Mouse (Mus musculus) left cerebral cortex, postnatal 25 days (tissue): Measurements from ENCODE around the gene Ints1. TPM values are rescaled to one million over a fixed set of nuclear protein-coding genes. Genes with fewer than 3 reads are reported as not detected.
A peak's percentile ranks its signal among the peaks of the same experiment; 100 is the strongest.

Experiments
- DNase-seq, 2 experiments: peaks; one replicate each; pipeline ENCODE4 v3.0.0; 2022; ENCODE audit warnings: low spot score in 2 of 2, mixed read lengths in 1 of 2
- intact Hi-C: fragments of 180-260 bp; cut with DNase I; formaldehyde crosslinking; loops from one replicate; pipeline ENCODE4 v1.15.1; 2025
- total RNA-seq, 2 experiments: library from RNA; stranded (reverse); gene quantifications; 2 replicates each; pipeline ENCODE4 v1.2.3; 2021

Ints1 gene
- total RNA-seq, 2 experiments from 2014 or later = 82.7 to 91.5 TPM

DNA sequence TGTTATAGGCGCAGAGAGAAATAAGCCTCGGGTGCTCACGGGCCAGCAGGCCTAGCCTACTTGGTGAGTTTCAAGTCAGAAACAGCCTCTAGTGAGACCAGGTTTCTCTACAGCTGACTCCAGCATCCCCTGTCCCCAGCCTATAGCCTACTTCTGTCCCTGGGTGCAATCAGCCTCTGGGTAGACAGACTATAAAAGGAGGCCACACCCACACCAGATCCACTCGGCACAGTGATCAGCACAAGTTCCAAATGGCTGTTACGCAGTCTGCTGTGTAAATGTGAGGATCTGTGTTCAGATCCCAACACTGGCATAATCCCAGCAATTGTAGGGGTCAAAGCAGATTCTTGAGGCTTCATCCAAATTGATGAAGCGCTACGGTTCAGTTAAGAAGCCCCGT lies 27.7 kb upstream of the Ints1 start:
- intact Hi-C loops = no loop called here
- no peak for DNase-seq

- intact Hi-C loops = no loop called here
- no peak for DNase-seq
These were observed 26.4 kb upstream of the Ints1 start for GRCm38 (mm10) chr5:139801880-139802279.

GRCm38 (mm10) chr5:139801231-139801630 lies 25.8 kb upstream of the Ints1 start:
- DNase-seq = no peak
- intact Hi-C loops = no loop called here

DNA sequence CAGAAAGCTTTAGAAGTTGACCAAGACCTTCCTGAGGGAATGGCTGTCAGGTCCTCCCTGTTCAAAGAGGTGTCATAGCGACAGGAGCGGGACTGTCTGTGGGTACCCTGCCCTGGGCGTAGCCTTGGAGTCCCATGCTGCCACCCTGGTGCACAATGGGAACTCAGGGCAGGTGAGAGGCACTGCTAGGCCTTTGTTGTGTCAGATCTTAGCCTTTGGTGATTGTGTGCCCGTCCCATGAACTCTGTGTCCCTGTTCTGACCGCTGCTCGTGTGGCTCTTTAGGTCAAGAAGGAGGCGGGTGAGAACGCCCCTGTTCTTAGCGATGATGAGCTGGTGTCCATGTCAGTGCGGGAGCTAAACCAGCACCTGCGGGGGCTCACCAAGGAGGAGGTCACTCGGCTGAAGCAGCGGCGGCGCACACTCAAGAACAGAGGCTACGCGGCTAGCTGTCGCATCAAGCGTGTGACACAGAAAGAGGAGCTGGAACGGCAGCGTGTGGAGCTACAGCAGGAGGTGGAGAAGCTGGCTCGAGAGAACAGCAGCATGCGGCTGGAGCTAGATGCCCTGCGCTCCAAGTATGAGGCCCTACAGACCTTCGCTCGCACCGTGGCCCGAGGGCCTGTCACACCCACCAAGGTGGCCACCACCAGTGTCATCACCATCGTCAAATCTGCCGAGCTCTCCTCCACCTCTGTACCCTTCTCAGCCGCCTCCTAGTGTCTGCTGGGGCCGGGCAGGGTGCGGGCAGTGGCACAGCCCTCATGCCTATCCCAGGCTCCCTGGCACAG lies 24.5 kb upstream of the Ints1 start:
- intact Hi-C loops = no loop called here
- no peak for DNase-seq

GRCm38 (mm10) chr5:139799041-139799440 lies 23.6 kb upstream of the Ints1 start:
- intact Hi-C loops = no loop called here
- DNase-seq = no peak

DNA sequence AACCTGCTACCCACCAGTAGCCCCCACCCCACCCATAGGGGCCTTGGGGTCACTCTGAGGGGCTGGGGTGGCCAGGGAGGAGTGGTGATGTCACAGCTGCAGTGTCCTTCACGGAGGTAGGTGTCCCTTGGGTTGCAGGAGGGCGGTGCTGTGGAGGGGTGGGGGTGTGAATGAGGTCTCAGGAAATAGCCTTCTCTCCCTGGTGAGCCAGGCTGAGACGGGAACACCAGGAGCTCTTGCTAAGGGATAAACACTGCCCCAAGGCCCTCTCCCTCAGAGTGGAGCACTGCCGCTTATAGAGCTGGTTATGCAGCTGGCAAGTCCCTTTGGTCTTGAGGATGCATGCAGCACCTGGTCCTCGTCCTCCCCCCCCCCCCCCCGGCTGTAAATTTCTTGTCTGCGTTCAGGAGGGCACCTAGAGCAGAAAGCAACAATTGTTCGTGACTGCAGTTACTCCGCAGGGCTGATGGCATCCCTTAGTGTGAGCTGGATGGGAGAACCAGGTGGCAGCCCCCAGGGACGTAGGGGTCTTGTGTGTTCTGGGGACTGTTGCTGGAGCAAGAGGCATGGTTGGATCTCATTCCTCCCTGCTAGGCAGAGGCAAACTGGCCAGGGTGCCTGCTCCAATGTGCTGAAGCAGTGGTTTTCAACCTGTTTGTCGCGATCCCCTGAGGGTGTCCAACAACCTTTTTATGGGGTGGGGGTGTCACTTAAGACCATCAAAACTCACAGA lies 22.9 kb upstream of the Ints1 start:
- intact Hi-C loops = no loop called here
- DNase-seq = no peak

- DNase-seq = peak; percentile 77 to 78
- intact Hi-C loops = no loop called here
These were observed 22.1 kb upstream of the Ints1 start for GRCm38 (mm10) chr5:139797473-139798167.

DNA sequence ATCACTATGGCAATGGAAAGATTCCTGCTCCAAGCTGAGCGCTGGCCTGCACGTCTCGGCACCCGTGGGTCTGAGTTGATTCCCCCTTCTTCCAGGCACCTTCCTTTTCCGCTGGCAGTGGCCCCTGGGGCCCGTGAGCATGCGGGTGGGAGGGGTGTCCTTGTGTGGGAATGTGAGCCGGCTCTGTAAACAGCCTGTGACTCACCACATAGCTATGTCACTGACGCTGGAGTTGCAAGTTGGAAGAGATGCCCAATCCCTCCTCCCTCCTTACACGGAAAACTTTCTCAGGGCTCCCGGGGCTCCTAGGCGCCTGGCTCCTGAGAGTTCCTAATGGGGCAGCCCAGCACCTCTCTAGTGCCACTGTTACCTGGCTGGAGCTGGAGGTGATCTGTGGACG lies 21.4 kb upstream of the Ints1 start:
- intact Hi-C loops = no loop called here
- peak; percentile 49 to 82 for DNase-seq

DNA sequence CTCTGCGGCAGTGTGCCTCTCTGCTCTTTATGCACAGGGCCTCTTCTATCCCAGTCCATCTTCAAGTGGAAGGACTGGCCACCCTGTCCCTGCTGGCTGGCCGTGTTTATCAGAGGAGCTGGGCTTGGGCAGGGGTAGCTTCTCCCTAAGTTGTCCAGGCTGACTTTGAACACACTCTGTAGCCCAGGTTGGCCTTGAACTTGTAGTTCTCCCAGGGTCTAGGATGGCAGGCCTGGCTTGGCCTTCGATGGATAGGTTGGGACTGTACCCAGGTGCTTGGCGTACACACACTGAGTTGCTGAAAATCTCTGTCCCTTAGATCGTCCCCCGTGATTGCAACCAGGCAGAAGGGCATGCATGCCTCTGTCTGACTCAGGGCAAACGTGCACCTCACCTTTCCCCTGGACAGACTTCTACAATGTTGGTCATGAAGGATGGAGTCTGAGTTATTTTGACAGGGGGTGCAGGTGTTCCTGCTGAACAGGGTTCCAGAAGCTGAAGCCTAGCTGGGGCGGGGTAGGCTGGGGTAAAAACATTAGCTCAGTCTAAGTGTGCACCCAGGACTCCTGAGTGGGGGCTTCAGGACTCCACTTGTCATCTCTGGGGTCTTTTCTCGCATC lies 20.6 kb upstream of the Ints1 start:
- intact Hi-C loops = no loop called here
- DNase-seq = no peak

GRCm38 (mm10) chr5:139794938-139795337 lies 19.5 kb upstream of the Ints1 start:
- intact Hi-C loops = no loop called here
- DNase-seq = no peak

DNA sequence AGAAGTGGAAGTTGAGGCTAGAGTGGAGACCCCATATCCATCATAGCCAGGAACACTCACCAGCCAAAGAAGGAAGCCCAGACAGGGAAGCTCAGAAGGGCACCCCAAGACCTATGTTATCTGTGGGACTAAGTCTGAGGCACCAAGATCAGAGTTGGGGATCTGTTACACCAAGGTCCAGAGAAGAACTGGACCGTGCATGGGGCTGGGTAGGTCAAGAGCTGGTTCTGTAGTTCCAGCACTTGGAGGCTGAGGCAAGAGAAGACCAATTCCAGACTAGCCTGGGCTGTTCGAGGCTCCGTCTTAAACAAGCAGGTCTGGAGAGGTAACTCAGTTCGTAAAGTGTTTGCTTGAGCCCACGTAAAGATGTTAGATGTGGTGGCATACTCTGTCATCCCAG lies 18.7 kb upstream of the Ints1 start:
- no peak for DNase-seq
- intact Hi-C loops = no loop called here

GRCm38 (mm10) chr5:139793338-139794089 lies 18.0 kb upstream of the Ints1 start:
- intact Hi-C loops = no loop called here
- DNase-seq = no peak

GRCm38 (mm10) chr5:139792966-139793337 lies 17.5 kb upstream of the Ints1 start:
- intact Hi-C loops = no loop called here
- no peak for DNase-seq

DNA sequence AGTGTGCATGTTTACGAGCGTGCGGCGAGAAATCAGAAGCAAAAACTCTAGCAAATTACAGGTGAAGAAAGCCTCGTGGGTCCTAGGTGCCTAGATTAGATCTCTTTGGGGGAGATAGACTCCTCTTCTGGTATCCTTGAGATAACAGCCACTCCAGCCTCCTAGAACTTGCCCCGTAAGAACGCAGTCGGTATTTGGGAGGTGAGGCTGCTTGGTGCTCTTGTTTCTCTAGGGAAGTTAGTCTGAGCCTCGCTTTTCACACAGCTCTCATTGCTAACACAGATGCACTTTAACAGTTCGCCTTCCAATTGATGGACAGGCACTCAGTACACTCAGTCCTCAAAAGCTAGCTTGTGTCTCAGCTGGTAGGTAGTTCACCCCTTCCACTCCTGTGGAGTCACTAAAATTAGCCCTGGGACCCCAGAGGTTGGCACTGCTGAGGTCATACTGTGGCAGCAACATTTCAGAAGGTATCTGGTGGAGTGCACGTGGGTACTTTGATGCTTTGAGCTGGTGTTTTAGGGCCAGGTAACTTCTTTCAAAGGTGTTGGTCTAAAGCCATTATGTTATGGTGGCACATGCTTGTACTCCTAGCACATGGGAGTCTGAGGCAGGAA lies 16.8 kb upstream of the Ints1 start:
- intact Hi-C loops = no loop called here
- no peak for DNase-seq

DNA sequence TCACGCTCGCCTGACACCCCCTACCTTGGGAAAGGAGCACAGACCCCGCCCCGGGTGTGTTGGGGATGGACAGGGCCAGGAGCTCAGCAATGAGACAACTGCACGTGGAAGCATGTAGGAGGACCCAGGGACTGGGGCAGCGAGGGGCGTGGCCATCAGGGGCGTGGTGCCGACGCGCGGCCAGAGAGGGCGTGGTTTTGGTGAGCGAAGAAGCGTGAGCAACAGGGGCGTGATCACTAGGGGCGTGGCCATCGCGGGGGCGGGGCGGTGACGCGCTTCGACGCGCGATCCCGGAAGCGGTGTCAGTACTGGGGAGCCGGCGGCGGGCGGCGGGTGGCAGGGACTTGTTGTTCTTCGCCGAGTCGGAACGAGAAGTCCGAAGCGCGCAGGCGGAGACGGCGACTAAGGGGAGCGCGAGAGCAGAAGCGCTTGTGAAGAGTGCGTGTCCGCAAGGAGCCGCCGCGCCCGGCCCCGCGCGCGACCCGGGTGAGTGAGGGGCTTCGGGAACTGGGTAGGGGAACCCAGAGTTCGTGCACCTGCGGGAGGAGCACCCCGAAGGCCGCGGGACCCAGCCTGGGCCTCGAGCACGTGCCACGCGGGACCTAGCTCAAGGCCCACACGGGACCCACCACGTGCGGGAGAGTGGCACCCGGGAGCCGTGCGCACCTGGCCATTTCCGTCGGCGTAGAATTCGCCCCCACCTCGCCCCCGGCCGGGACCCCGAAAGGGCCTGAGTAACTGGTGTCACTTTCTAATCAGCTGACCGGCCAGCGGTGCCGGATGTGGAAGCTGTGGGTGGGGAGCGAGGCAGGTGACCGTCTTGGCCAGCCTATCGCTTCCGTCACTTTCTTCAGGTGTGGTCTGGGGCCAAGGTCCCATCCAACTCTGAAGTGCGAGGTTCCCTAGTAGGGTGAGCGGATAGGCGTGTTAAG lies 16.0 kb upstream of the Ints1 start, which contains the start of gene Mafk:
Mafk (plus strand) TSS at position 287 of the 932 bp plus-strand sequence.
- peak; percentile 90 to 94 for DNase-seq
- intact Hi-C loops = no loop called here

DNA sequence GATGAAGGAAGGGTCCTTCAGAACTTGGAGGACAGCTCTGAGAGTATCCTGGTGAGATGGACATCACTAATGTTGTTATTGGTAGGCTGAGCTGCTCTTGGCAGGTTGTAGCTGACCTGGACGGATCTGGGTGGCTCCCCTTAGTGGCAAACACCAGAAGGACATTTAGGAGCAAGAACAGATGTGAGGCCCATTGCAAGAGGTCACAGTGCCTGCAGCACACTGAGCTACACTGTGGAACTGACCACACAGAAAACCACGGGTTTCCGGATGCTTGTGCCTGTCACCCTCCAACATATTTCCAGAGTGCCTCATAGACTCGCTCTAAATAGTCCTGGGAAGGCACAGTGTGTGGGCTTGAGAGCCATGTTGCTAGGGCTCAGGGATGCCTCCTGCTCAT lies 14.0 kb upstream of the Ints1 start:
- intact Hi-C loops = no loop called here
- no peak for DNase-seq

DNA sequence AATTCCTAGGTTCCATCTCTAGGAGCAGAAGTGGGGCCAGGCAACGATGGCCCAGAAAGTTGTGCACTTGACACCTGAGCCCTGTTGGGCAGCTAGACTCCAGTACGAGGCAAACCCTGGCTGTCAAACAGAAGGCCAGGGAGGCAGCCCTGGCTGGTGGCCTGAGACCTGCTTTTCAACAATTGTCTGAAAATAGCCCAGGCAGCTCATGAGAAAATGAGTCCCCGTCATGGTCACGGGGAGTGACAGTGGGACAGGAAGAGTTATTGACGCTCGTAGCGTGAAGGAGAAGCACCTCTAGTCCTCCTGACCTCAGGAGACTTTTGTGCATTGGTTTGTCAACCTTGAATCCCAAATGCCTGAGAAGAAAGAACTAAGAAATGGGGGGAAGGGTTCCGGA lies 5.9 kb upstream of the Ints1 start:
- DNase-seq = no peak
- intact Hi-C loops = no loop called here

- intact Hi-C loops = loop anchor here (5.0 kb wide), 1 partner anchor 40 kb away; the partner anchor contains the start of gene Tmem184a
- no peak for DNase-seq
These were observed 1.5 kb upstream of the Ints1 start for GRCm38 (mm10) chr5:139776966-139777365.
